Mouse (Mus musculus) large intestine, adult 2 months (tissue): ENCODE measurements around the gene Timm29. TPM values are rescaled to one million over a fixed set of nuclear protein-coding genes. Genes with fewer than 3 reads are reported as not detected.
A peak's percentile ranks its signal among the peaks of the same experiment; 100 is the strongest.
"Not testable (repeated sequence)": the region's sequence is repeated elsewhere in the genome, so short reads cannot be mapped to it uniquely, and the experiment has no call there.

Experiments used
- DNase-seq: peaks from one replicate; pipeline ENCODE4 v3.0.0-alpha.2; 2012; ENCODE audit warnings: low read depth, low spot score
- WGBS: fragments of 180-500 bp; shearing (Covaris S2); methylation state at CpG from one replicate; pipeline ENCODE4 v1.1.7; 2018; 5-methylcytosine and 5-hydroxymethylcytosine counted together
- polyA plus RNA-seq: library from polyadenylated mRNA; depleted of rRNA; stranded (reverse); fragments of >200 nt; gene quantifications from 2 replicates; pipeline ENCODE4 v1.2.3, GENCODE M21; 2012

Timm29 gene
- polyA plus RNA-seq, 1 experiment, result 15.2 TPM

DNA sequence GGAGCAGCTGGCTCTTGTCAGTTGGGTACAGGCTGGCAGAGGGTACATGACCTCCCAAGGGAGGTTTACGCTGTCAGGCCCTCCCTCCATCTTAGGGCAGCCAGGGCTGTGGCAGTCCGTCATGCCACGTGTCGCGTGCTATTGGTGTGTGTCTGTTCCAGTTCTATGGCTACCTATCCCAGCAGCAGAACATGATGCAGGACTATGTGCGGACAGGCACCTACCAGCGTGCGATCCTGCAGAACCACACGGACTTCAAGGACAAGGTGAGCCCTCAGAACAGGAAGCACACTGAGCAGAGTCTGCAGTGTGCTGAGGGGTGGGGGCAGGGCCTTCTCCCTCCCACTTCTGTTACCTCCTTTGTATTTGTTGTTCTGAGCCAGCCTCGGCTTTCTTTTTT, 17.3 kb upstream of the Timm29 start:
- no peak for DNase-seq
- WGBS, result 92% methylated on average over 10 of the region's 10 CpGs

DNA sequence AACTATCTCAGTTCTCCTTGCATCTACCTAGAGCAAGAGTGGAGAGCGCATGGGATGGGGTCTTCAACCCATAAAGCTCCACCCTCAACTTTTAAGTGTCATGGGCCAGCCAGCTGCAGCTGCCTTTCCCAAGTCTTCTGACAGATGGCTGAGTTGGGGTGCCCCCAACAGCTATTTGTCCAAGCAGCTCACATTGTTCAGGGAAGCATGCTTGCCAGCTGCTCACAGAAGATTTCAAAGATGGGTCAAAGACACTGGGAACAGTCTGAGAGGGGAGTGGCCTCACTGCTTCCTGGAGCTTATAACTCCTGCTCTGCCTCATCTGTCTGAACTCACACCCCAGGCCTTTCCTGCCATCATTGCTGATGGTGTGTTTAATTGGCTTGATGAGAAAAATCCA, 16.2 kb upstream of the Timm29 start:
- no peak for DNase-seq
- WGBS, result 93% methylated on average over 1 of the region's 1 CpGs

DNA sequence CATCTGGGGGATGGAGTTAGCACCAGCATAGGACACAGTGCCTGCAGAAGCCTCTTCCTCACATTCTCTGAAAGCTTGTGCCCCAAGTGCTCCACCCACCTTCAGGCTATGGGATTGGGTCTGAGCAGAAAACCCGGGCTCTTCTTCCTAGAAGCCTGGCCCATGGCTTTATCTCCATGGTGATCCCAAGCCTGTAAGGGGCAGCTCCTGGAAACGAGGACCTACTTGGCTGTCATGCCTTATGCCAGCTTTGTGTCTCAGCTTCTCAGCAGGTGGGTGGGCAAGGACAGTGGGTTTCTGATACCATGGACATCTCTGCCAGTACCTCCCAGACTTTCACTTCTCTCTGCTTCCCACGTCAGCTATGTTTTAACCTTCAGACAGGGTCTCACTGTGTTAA, 14.3 kb upstream of the Timm29 start:
- 81% methylated on average over 3 of the region's 3 CpGs for WGBS
- no peak for DNase-seq

DNA sequence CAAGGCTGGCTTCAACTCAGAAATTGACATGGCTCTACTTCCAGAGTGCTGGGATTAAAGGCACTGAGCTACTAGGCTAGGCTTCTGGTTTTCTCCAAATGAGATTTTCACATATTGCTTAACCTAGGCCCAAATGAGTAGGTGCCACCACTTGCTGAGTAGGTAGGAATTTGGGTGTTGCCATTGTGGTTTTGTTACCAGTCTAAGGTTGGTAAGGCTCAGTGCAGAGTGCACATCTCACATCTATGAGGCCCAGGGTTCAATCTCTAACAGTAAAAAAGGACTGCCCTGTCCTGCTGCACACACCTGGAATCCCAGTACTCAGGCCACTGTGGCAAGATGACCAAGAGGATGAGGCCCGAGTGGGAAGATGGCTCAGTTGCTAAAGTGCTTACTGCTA, 7.1 kb upstream of the Timm29 start:
- 90% methylated on average over 1 of the region's 1 CpGs for WGBS
- no peak for DNase-seq

DNA sequence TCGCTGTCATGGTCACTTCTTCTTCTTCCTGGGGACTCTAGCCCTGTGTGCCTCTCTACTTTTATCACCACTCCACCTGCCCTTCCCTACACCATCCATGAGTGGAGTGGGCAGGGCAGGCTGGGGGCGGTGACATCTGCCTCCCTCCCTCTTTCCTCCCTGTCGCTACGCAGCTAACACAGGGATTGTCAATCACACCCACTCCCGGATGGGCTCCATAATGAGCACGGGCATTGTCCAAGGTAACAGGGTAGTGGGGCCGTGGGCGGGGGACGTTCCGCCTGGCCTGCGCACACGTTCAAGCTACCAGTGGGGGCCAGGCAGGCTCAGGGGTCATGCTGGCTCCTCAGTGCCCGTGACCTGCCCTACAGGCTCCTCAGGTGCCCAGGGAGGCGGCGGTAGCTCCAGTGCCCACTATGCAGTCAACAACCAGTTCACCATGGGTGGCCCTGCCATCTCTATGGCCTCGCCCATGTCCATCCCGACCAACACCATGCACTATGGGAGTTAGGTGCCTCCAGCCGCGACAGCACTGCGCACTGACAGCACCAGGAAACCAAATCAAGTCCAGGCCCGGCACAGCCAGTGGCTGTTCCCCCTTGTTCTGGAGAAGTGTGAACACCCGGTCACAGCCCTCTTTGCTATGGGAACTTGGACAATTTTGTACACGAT, 4.7 kb upstream of the Timm29 start:
- 79% methylated on average over 23 of the region's 23 CpGs for WGBS
- no peak for DNase-seq

DNA sequence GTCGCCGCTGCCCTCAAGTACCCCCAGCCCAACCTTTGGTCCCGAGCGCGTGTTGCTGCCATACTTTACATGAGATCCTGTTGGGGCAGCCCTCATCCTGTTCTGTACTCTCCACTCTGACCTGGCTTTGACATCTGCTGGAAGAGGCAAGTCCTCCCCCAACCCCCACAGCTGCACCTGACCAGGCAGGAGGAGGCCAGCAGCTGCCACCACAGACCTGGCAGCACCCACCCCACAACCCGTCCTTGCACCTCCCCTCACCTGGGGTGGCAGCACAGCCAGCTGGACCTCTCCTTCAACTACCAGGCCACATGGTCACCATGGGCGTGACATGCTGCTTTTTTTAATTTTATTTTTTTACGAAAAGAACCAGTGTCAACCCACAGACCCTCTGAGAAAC, 4.2 kb upstream of the Timm29 start:
- DNase-seq, result no peak
- WGBS, result 78% methylated on average over 8 of the region's 8 CpGs

DNA sequence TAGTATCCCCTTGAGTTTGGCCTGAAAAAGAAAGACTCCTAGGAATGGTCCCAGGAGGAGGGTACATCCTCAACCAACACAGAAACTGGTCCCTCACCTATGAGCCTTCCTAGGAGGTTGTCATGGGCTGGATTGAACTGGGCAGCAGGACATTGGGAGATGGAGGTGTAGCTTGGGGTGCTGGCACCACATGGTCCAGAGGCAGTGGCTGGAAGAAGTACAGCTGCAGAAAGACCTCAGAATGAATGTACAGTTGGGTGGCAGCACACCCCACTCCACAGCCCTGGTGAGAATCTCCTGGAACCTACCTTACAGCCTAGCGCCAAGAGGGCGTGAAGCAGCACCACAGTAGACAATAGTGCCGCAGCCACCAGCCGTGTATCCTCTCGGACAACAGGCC, 3.0 kb upstream of the Timm29 start:
- 87% methylated on average over 5 of the region's 5 CpGs for WGBS

DNA sequence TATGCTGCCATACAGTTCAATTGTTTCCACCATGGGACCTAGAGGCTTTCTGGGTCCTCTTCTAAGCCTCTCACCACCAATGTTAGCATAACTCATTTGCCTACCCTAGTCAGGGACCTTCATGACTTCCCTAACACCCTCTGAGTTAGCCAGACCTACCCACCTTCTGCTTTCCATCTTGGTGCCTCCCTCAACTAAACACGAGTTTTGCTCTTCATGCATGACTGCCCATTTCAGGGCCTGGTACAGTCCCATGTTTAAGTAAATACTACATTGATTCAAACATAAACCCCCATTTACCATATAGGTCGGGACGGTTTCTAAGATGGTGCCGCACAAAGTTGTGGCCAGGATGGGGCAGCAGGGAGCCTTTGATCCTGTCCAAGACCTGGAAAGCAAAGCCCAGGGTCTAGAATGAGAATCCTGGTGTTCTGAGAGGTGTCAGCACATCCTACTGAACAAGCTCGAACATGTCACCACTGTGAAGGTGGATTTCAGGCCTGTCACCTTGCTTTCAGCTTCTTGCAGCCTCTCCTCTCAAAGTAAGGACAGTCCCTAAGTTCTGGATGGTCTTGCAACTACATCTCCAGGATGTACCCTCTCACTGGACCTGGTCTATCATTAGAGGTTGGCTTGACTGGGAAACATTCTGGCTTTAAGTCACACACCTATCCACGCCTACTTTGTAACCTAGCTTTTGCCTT, 1.2 kb upstream of the Timm29 start:
- DNase-seq, result no peak
- 75% methylated on average over 6 of the region's 6 CpGs for WGBS

More for the DNA sequence above, 3.0 kb upstream of the Timm29 start:
- no peak for DNase-seq

DNA sequence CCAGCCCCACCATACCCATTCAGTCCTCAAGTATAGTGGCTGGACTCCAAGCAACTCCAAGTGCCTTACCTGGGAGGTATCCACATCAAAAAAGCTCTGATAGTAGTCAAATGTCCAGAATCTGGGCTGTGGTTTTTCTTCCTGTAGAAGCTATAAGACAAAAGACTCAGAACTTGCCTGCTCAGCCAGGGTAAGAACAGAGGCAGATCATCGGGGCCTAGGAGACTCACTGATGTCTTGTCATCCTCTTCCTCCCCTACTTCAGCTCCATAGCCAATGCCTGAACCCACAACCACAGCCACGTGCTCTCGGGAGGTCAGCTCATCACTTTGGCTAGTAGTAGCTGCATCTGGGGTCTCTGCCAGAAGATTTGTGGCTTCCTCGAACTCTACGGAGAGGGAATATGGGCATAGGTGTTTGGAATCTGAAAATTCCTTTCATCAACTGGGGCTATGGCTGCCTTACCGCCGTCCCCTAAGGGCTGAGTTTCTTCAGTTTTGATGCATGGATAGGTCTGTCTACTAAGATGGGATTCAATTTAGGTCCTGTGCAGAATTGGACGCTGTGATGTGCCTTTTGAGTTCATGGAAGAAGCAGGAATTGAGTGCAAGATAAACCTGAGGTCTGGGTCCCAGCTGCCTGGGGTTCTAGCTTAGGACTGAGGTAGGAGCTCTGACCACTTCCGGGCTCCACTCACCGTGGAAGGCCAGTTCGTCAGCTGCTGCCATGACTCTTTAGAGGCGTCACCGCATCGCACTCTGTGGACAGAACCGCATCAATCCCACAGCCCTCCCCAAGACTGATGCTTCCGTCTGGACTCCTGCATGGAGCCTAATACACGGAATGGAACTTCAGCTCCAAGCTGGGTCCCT, 455 bp upstream of the Timm29 start:
- DNase-seq, result no peak
- WGBS, result 13% methylated on average over 17 of the region's 17 CpGs

DNA sequence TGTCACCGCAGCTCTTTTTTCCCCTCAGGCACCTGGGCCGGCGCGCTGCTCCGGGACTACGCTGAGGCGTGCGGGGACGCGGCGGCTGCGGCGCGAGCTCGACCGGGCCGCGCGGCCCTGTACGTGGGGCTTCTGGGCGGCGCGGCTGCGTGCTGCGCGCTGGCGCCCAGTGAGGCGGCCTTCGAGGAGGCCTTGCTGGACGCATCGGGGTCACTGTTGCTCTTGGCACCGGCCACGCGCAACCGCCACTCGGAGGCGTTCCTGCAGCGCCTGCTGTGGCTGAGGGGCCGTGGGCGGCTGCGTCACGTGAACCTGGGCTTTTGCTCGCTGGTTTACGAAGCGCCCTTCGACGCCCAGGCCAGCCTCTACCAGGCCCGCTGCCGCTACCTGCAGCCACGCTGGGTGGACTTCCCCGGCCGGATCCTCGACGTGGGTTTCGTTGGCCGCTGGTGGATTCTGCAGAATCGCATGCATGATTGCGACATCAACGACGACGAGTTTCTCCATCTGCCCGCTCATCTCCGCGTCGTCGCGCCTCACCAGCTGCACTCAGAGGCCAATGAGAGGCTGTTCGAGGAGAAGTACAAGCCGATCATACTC, 700 bp downstream of the Timm29 start:
- under 1% methylated on average over 69 of the region's 69 CpGs for WGBS
- no peak for DNase-seq

DNA sequence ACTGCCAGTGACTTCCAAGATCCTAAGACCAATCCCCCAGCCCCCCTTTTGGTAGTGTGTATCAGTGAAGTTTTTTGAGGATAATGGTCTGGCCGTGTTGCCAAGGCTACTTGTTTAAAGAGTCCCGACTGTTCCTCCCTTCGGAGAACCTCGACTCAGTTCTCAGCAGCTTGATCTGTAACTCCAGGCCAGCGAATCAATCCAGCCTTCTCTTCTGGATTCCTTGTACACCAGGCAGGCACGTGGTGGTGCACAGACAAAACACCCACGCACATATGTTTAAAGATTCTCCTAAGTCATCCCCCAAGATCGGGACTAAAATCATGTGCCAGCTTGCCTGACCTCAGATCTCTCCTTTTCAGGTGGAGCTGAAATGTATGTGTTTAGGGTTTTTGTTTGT, 1.8 kb downstream of the Timm29 start:
- WGBS, result 82% methylated on average over 8 of the region's 8 CpGs
- not testable (repeated sequence) for DNase-seq

DNA sequence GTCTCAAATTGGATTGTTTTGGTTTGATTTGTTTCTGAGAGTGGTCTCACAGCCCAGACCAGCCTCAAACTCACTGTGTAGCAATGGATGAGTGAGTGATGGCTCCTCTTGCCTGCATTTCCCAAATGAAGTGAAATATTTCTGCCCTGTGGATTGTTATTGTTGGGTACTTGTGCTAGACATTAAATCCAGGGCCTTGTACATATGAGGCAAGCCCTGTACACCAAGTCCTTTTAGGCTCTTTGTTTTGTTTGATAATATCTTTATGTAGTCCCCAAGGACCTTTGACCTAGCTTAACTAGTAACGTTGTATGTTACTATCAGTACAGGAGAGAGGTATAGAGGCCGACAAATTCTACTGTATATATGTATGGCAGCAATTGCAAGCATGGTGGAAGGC, 2.3 kb downstream of the Timm29 start:
- no peak for DNase-seq
- 39% methylated on average over 2 of the region's 2 CpGs for WGBS

DNA sequence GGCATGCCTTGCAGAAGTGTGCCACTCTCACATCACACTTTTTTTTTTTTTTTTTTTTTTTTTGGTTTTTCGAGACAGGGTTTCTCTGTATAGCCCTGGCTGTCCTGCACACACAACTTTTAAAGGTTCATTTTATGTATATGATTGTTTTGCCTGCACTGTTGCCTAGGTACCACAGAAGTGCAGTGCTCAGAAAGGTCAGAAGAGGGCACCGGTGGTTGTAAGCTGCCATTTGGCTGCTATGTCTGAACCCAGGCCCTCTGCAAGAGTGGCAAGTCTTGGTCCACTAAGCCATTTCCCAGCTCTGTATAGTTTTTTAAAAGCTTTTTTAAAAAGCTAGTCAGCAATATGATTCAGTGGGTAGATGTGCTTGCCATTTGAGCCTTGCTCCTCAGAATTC, 5.7 kb downstream of the Timm29 start:
- DNase-seq, result no peak
- WGBS, result 24% methylated on average over 2 of the region's 2 CpGs

DNA sequence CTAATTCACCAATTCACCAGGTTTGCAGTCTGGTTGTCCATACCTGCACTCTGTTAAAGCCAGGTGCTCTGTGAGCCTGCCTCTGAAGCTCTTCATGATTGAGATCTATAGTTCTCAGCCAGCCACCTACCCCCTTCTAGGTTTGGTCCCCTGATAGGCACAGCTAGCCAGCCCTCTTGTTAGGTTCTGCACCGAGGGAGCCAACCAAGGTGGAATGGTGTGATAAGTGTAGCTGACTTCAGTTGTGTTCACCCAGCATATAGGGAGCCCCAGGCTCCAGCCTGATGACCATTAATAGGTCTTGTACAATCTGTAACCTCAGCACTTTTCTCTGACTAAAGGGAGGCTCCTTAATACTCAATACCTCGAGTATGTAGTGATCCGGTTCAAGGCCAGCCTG, 7.7 kb downstream of the Timm29 start:
- WGBS, result 74% methylated on average over 3 of the region's 3 CpGs
- DNase-seq, result no peak

DNA sequence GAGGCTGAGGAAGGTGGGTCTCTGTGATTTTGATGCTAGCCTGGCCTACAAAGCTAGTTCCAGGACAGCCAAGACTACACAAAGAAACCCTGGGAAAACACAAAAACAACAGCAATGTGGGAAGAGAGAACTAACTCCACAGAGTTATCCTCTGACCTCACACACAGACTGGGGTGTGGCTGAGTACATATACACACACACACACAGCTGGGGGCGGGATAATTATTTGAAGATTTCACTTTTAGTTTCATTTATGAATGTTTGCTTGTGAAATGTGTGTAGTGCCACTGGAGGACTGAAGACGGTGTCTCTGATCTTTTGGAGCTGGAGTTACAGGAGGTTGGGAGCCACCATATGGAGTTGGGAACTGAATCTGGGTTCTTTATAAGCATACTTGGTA, 8.6 kb downstream of the Timm29 start:
- peak; percentile 38 for DNase-seq

DNA sequence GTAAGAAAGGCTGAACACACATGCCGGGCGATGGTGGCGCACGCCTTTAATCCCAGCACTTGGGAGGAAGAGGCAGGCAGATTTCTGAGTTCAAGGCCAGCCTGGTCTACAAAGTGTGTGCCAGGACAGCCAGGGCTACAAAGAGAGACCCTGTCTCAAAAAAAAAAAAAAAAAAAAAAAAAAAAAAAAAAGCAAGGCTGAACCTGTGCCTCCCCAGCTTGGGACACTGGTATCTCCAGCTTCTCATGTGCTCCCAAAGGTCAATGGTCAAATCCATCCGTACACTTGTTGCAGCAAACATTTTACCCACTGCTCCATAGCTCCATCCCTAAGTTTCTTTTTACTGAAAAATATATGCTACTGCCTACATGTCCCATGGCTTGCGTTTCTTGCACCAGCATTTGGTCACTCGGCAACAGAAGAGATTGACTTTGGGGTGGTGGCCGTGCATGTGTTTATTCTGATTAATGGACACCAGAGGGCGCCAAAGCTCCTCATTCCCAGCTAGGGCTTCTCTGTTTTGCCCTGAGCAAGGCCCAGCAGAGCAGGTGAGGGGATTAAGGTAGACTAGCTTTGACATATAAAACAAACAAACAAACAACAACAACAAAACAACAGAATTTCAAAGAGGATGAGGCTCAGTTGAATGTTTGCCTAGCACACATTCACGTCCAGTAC, 9.3 kb downstream of the Timm29 start:
- DNase-seq, result peak; percentile 53
- 46% methylated on average over 10 of the region's 10 CpGs for WGBS

More for the DNA sequence above, 8.6 kb downstream of the Timm29 start:
- WGBS, result 28% methylated on average over 2 of the region's 2 CpGs

DNA sequence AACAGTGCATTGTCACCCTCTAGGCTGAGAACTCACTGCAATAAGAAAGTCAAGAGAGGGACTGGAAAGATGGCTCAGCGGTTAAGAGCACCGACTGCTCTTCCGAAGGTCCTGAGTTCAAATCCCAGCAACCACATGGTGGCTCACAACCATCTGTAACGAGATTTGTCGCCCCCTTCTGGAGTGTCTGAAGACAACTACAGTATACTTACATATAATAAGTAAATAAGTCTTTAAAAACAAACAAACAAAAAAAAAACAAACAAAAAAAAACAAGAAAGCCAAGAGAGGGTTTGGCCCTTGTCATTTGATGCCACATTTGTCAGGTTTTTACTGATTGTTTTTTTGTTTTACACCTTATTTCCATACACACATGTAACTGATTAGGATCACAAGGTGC, 11.6 kb downstream of the Timm29 start:
- DNase-seq, result no peak
- 78% methylated on average over 5 of the region's 5 CpGs for WGBS

DNA sequence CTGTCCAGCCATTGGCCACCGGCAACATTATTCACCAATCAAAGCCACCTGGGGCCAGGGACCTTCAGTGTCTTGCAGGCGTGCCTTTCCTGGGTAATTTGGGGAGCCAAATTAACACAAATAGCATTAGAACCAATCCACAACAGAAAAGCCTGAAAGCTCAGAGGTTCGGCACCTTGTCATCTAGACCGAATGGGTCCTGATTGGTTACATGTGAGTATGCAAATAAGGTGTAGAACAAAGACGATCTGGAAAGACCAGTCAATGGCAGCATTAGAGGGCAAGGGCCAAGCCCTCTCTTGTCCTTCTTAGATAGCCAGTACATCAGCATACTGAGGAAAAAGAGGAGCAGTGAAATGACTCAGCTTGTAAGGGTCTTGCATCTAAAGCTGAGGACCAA, 13.3 kb downstream of the Timm29 start:
- WGBS, result 80% methylated on average over 5 of the region's 5 CpGs
- no peak for DNase-seq

DNA sequence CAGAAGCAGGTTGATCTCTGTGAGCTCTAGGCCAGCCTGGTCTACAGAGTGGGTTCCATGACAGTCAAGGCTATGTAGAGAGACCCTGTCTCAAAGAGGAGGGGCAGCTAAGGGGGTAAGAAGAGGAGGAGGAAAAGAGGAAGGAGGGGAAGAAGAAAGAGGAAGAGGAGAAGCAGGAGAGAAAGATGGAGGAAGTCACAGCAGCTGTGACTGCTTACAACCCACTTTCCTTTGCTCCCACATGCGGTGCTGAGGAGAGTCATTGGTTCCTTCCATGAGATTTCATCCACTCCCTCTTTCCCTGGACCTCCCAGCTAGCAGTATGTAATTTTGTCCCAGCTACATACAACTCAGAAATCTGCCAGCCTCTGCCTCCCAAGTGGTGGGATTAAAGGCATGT, 14.1 kb downstream of the Timm29 start:
- 74% methylated on average over 1 of the region's 1 CpGs for WGBS
- no peak for DNase-seq

DNA sequence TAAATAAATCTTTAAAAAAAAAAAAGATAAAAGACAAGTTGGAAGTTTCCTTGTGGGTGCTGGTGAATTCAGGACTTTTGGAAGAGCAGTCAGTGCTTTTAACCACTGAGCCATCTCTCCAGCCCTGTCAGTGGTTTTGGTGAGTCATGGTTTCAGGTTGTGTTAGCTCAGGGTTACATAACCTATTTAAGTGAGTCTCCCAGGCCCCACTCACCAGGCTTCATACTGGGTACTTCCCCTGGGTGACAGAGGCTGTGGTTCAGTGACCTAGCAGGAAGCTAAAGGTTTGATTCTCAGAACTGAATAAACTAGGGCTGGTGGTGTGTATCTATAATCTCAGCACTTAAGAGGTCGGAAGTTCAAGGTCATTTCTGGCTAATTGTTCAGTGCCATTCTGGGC, 17.3 kb downstream of the Timm29 start:
- no peak for DNase-seq
- WGBS, result 91% methylated on average over 1 of the region's 1 CpGs
